Mouse (Mus musculus): Measurements from ENCODE around the gene Csk.

The Csk gene

GRCm38 (mm10) chr9:57657843-57658242, 4.4 kb upstream of the Csk start:
- WGBS: 65% methylated on average over 4 of the region's 4 CpGs

- 63% methylated on average over 19 of the region's 19 CpGs for WGBS
Measured at GRCm38 (mm10) chr9:57656631-57657350, 3.4 kb upstream of the Csk start.

- WGBS: 4% methylated on average over 11 of the region's 11 CpGs
Measured at GRCm38 (mm10) chr9:57655749-57656148, 2.3 kb upstream of the Csk start.

- 91% methylated on average over 1 of the region's 1 CpGs for WGBS
Measured at GRCm38 (mm10) chr9:57654966-57655365, 1.5 kb upstream of the Csk start.

- WGBS: 80% methylated on average over 3 of the region's 3 CpGs
Measured at GRCm38 (mm10) chr9:57652855-57653254, 576 bp downstream of the Csk start.

- 82% methylated on average over 9 of the region's 9 CpGs for WGBS
Measured at GRCm38 (mm10) chr9:57652351-57652750, 1.1 kb downstream of the Csk start.

GRCm38 (mm10) chr9:57650786-57651311, 2.6 kb downstream of the Csk start:
- WGBS: 55% methylated on average over 6 of the region's 6 CpGs

GRCm38 (mm10) chr9:57650130-57650785, 3.2 kb downstream of the Csk start:
- WGBS: 94% methylated on average over 6 of the region's 6 CpGs

- 80% methylated on average over 4 of the region's 4 CpGs for WGBS
Measured at GRCm38 (mm10) chr9:57647286-57648108, 5.9 kb downstream of the Csk start.

- 56% methylated on average over 12 of the region's 12 CpGs for WGBS
Measured at GRCm38 (mm10) chr9:57646551-57647103, 6.8 kb downstream of the Csk start.

GRCm38 (mm10) chr9:57644944-57645893, 8.2 kb downstream of the Csk start:
- 1% methylated on average over 80 of the region's 85 CpGs for WGBS

GRCm38 (mm10) chr9:57644442-57644943, 8.9 kb downstream of the Csk start:
- WGBS: 2% methylated on average over 18 of the region's 18 CpGs

- WGBS: 49% methylated on average over 7 of the region's 7 CpGs
Measured at GRCm38 (mm10) chr9:57643856-57644180, 9.6 kb downstream of the Csk start.

GRCm38 (mm10) chr9:57643169-57643855, 10.1 kb downstream of the Csk start:
- WGBS: 52% methylated on average over 9 of the region's 9 CpGs

- whole genome bisulfite sequencing: 51% methylated on average over 13 of the region's 13 CpGs
Measured at GRCm38 (mm10) chr9:57641775-57642550, 11.5 kb downstream of the Csk start.

- 46% methylated on average over 1 of the region's 1 CpGs for WGBS
Measured at GRCm38 (mm10) chr9:57641022-57641421, 12.4 kb downstream of the Csk start.

GRCm38 (mm10) chr9:57640384-57640783, 13.0 kb downstream of the Csk start:
- WGBS: 33% methylated on average over 15 of the region's 15 CpGs

GRCm38 (mm10) chr9:57639661-57640328, 13.6 kb downstream of the Csk start:
- WGBS: 60% methylated on average over 5 of the region's 5 CpGs

Measured in cerebral cortex, adult 2 months (tissue).